Mouse (Mus musculus) retina, postnatal 7 days (tissue): ENCODE measurements around the gene Vti1a.

Experiments used
- DNase-seq: peaks from one replicate; pipeline ENCODE4 v3.0.0-alpha.2; 2012; ENCODE audit warnings: low read depth, low spot score

The Vti1a gene

DNA sequence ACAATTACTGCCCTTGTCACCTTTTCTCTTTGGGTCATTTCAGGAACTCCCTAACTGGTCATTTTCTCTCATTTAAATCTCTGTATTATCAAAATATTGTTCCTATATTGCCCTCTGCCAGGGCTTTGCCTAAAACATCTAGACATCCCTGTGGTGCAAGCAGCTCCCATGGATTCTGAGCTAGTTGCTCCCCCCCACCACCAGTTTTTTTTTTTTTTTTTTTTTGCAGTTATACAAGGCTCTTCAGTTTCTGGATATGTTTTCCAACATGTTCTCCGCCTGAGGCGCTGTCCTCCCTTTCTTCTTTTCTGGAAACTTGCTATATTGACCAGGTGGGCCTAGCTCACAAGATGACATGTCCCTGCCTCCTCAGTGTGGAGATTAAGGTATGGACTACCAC, 2.4 kb upstream of the Vti1a start:
- DNase-seq, result no peak

DNA sequence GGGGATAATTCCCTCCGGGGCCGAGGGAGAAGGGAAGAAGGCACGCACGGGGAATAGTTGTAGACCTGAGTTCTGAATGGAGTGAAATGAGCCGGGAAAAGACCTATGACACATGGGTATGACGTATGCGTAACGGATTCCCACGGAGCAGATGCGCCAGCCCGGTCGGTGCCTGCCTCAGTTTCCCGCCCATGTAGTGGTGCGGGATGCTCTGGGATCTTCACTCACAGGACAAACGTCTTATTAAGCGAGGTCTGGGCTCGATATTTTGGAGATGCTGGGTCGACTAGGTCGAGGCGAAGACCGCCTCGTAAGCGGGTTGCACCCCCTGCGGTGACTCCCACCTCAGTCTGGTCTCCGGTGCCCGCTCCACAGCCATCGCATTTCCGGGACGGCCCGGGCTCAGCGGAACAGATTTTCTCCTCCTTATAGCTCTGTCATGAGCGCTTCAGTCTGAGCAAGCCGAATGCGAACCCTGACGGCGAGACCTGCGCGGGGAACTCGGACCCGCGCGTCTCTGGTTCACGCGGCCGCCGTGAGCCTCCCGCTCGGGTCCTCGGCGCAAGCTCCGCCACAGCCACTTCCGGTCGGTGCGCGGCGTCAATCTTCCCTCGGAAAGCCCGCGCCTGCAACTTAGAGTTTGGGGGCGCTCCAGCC, 515 bp upstream of the Vti1a start, which contains the start of gene Zdhhc6:
Gene Zdhhc6, minus strand, starts transcription at position 581 of the 657 bp plus-strand sequence.
- no peak for DNase-seq

DNA sequence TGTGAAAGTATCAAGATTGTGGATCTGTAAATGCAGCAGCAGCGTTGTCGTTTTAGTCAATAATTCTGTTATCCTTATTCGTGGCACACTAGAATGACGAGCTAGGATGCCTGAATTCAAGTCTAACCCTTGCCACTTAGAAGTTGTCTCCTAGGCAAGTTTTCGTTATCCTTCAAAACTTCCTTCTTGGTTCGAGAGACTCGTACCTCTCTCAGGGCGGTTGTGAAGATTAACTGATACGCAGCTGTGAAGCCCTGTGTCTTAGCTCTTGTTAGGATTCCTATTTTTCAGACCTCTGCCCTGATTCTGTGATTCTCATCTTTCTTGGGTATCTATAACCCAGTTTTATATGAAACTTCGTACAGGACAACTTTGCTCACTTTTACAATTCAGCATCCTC, 806 bp downstream of the Vti1a start:
- DNase-seq, result no peak

DNA sequence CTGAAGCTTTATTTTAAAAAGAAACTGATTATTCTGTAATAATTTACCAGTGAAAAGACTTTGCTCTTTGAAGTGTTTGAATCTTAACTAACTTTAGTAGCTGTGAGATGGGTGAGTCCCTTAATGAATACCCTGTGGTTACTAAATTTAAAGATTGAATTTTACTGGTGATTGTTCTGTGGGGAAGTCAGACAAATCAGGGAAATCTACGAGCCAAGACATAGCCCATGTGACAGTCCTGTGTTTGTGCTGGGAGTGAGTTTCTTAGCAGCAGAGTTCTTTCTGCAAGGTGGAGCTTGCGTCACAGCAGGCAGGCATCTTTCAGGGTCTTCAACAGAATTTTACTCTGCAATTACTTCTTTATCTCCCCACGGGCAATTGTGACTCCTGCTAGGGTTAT, 2.9 kb downstream of the Vti1a start:
- DNase-seq, result no peak

DNA sequence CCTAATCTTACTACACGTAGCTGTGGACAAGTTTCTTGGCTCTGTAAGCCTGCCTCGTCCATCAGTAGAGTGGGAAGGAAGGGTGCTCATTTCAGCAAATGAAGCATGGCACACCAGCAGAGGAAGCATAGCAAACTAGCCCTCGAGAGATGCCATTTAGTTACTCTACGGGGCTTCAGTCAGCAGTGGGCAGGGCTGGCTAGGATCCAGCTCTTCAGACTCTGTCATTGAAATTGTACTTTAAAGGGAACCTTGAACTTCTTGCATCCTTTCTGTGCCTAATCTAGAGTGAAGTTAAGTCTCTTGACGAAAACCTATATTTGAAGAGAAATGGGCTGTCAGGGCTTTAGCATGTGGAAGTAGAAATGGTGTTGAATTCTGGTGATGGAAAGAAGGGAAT, 3.4 kb downstream of the Vti1a start:
- no peak for DNase-seq

DNA sequence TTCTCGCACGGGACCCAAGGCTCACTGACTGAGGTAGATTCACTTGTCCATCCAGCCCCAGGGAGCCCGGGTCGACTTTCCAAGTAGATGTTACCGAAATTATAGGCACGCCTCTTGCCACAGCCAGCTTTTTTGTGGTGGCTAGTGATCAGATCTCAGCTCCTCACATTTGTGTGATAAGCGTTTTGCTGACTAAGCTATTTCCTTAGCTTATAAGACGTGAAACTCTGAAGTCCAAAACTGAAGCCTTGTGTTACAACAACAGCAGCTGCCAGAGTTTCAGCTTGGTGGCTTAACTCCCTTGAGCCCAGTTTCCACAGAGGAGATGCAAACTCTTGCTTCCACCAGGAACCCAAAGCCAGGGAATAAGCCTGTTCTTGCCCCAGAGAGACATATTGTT, 6.5 kb downstream of the Vti1a start:
- no peak for DNase-seq

DNA sequence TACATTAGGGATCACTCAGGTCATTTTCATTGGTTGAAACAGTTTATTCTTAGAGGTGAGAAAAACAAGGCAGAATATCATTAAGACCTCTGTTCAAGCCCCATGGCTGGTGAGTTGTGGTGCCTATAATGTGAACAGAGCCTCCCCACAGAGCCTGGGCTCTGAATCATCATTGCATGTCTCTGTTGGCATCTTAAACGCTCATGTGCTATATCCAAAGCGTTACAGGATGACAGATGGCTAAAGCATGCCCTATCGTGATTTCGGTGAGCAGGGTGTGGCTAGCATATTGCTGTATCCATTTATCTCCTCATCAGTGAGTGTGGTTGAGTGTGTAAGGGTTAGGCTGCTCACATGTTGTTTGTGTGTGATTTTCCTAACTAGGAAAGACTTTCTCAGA, 11.4 kb downstream of the Vti1a start:
- DNase-seq, result no peak

DNA sequence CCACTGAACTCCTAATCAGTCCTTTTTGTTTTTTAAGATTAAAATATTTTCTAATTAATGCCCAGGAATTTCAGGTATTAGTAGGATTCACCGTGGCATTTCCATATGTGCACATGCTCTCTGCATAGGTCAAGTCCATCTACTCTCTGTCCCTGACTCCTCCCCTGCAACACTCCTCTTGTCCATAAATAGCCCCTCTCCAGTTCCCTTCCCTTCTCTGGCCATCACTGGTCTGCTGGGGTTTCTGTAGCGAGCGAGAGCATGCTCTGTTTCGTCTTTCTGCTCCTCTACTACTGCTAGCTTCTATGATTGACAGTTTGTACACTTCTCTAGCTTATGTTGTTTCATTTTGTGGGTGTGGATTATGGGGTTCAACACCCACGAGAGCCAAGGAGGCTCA, 15.7 kb downstream of the Vti1a start:
- DNase-seq, result no peak

DNA sequence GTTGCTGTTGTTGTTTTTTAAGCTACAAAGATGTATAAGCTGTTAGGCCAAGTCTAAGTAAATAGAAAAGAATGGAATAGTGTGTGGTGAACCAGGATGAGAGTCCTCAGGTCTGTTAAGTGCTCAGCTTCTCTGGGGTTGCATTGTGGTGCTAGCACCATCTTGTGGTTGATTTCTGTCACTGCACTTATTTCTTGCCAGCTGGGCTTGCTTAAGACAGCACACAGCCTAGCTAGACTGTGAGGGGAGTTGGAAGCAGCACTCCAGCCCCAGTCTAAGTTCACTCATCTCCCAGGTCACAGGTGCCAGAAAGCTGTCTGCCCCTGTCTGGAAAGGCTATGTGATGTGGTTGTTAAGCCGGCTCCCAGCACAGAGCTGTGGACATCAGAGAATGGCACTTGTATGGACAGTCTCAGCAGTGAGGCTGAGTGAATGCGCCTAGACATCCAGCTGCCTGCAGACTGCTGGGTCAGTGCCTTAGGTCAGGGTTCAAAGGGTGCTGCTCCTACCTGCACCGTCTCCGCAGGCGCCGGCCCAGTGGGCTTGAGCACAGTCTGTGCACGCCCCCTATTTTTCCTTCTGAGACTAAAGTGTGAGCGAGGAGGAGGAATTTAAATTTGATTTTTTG, 16.7 kb downstream of the Vti1a start:
- peak; percentile 57 for DNase-seq

DNA sequence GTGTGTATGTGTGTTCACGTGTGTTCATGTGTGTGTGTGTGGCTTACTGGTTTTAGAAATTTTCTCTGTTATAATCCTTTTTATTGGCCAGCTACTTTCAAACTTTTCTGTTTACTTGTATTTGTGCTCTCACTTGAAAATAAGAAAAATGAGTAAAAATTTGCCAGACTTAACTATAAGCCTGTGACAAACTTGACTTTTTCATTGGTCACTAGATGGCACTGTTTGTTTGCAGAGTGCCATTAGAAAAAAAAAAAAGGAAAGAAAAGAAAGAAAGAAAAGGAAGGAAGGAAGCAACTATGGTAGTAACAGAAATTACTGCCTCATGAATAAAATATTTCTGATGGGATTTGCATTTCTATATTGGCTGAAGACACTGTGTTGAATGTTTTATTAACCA, 19.8 kb downstream of the Vti1a start:
- DNase-seq, result peak; percentile 28

DNA sequence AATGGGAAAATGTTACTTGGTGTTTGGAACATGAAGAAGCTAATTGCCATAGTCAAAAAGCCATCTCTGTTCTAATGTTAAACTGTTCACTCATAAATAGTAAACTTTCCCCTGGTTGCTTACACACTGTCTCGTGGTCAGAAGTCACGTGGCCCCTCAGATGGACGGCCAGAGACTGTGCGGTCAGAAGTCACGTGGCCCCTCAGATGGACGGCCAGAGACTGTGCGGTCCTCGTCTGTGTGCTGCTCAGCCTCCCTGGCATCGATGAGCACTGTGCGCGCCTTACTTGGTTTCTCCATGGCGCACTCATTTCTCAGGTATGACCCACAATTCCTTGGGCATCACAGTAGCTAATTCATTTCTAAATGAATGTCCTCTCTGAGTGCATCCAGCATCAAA, 20.3 kb downstream of the Vti1a start:
- DNase-seq, result no peak

DNA sequence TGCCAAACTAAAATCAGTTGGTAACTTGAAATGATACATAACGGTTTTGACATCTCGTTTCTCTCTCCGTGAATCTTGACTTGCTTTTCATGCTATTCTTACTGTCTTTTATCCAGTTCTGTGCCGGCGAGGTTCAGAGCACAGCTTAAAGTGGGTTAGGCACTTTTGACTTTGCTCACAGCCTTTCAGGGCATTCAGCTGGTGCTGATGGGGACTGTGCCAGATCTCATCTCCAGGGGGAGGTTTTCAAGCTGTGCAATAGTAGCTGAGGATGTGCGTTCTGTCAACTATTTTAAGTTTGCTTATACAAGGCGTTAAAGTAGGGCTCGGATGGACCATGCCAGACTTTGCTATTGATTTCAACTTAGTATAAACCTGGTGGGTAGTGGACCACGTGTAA, 21.0 kb downstream of the Vti1a start:
- DNase-seq, result no peak

DNA sequence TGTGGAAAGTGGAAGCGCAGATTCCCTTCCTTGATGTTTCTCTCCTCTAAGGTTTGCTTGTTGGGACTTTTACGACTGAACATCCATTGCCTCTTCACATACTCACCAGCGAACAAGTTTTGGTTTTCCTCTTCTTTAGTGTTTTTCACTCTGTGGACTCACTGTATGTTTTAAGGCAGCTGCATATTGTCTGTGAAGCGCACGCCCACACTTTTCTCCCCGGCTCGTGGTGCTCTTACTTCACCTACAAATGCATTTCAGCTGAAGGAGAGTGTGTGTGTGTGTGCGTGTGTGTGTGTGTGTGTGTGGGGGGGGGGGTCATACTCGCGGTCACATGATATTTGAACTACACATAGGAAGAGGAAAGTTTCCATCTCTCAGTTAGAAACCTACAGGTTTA, 21.6 kb downstream of the Vti1a start:
- DNase-seq, result no peak

DNA sequence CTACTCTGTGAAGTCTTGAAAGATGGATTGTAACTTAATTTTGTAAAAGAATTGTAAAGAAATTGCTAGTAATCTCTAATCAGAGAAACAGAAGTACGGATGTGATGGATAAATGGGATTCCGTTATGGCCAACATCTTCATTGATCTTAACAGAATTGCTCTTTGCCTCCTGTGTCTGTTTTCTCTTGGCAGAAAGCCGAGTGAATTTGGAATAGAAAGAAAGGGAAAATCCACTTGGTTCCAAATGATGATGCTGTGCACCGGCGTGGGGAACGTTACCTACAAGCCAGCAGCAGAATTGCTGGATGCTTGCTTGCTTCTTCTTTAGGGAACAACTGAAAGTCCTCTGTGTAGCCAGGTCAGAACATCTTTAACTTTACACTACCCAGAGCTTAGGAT, 24.4 kb downstream of the Vti1a start:
- no peak for DNase-seq

DNA sequence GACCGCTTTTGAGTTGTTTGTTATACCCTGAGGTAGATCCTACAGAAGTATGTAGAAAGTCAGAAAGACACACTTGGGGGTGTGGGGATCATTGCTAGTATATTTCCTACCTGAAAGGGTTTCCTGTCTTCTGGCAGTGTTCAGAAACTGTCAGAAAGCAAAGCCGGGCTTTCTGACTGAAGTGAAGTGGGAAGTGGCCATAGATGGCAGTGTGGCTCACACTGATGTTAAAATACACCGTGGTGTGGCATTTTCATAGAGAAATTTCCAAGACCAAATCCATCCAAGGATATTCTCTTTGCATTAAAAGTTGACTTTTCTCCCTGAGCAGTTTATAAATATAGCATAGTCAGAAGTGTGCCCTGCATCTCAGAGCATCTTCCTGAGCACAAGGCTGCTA, 25.3 kb downstream of the Vti1a start:
- DNase-seq, result no peak

DNA sequence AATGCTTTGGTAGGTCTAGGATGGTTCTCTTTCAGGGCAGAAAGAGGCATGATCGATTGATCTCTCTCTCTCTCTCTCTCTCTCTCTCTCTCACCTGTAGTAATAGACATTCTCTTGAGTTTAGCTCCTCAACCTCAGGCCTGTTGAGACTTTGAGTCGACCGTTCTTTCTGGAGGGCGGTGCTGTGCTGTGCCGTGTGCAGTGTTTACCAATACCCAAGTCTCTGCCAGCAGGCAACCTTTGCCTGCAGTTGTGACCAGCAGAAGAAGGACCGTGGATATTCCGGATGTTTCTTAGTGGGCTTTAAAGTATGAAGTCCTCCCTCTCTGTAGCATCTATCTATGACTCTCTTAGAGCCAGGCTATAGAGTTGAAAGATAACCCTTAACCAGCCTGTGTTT, 26.3 kb downstream of the Vti1a start:
- no peak for DNase-seq

DNA sequence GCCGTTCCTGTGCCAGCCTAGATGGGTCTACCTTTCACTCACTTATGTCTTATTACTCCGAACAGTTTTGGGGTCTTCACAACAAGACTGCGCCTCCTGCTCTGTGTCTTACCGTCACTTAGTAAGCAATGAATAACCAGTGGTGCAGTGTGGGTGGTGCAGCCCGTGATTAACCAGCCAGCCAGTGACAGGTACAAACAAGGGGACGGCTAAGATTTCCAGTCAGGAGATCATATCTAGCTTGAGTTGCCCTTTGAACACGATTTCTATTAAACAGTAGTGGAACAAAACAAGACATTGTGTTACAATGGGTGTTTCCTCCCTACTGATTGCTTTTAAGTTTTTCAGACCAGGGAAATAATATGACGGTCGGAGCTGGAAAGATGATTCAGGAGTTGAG, 27.2 kb downstream of the Vti1a start:
- DNase-seq, result no peak

DNA sequence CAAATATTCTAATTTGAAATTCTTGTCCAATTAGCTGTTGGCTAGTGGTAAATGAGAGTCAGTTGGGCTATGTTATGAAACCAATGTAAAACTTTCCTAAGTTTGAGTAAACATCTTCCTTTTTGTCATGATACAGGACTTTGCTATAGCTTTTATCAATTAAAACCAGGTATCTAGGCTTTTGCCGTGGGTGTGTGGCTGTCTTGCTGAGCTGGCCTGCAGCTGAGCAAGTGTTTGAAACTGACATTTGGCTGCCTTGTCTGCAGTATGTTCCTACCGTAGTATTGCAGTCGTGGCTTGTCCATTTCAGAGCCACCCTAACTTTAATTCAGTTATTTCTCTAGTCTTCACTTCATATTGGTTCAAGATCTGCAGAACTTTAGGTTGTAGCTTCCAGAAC, 32.1 kb downstream of the Vti1a start:
- DNase-seq, result no peak

DNA sequence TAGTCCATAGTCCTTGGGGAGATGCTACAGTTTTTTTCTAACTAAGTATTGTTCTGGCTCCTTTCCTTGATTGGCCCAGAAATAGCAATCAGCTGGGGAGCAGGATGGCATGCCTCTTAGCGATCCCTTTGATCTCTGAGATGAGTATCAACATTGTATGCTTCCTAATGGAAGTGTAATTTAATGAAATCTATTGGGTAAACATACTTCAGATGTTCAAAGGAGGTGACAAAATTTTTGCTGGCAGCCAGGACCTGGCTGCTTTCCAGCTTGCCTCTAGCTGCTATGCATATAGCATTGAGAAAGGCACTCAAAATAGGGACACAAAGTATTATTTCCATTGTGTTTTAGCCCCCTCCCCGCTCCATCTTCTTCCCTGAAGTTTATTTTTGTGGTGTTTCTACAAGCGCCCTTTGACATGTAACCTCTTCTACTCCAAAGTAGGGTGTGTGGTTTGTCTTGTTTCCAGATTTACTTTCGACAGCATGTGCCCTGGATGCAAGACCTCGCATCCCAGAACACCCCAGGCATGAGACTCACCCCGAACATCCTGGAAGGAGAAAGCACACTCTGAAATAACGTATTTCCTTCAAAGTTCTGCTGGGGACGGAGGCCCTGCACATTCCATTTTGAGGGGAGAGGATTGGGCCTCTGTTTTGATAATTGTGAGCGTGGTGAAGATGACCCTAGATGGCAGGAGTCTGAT, 34.7 kb downstream of the Vti1a start:
- DNase-seq, result no peak

DNA sequence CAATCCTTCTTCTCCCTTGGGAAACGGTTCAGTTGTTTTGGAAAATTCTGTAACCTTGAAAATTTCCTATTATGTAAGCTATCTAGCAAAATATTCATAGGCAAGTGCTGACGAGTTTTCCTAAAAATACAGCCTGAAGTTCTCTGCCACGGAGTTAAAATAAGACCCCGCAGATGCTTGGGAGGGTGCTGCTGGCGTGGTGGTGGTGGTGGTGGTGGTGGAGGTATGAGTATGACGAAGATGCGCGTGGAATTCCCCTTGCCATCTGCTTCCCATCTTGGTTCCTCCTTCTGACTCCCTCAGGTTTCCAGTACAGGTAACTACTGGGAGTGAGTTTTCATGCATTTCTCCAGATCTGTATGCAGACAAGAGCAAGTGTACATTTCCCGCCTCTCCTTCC, 46.5 kb downstream of the Vti1a start:
- DNase-seq, result no peak

DNA sequence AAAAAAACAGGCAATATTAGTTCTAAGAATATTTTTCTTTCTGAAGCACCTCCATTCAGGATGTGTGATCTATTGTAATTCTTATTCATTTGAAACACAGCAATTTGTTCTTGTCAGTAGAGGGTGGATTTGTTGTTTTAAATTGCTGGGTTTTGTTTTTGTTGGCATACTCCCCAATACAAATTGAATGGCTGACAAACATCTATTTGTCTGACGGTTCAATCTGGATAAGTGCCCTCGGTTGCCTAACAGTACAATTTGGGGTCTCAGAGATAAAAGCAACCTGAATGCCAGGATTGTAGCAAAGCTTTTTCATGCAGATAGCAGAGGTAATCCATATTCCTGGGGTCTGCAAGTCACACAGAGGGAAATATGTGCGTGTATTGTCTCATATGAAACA, 53.6 kb downstream of the Vti1a start:
- DNase-seq, result no peak

DNA sequence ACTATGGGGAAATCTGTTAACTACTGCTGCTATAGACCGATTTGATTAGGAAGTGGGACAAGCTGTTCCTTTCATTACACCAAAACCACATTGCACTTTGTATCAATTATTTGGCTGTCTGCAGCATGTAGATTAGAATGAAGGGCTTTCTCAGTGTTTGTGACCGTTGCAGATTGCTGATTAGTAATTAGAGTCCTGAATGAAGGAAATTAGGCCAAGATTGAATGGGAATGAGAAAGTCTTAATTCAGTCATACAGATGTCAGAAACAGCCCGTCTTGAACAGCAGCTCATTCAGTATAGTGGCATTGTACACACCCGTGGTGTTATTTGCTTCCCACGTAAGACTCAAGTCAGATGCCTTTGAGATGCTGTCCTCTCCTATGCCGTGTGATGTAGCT, 60.2 kb downstream of the Vti1a start:
- DNase-seq, result no peak

DNA sequence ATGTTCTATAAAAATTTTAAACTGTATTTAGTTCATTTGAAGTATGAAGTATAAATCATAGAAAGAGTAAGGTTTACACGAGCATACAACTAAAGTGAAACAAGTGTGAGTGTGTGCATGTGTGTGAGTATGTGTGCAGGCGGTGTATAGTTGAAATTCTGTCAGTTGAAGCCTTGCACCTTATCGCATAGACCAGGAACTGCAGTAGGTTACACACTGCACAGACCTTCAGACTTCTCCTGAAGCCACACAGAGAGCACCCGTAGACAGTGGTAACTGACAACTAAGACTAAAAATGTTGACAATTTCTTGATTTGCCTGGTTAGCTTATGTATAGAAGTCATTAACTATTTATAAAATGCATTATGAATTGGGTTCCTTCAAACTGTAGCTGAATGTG, 61.4 kb downstream of the Vti1a start:
- no peak for DNase-seq
